Mouse (Mus musculus) CH12.LX (cell line): Measurements from ENCODE around the gene Fhl5. TPM values are rescaled to one million over a fixed set of nuclear protein-coding genes. Genes with fewer than 3 reads are reported as not detected.

Source experiments
- DNase-seq: peaks from one replicate; pipeline ENCODE4 v3.0.0-alpha.2; 2013; ENCODE audit errors: extremely low read depth
- H3K27ac ChIP-seq: 2 replicates; pipeline ENCODE4 v1.5.1; 2012; ENCODE audit warnings: low read depth, mild to moderate bottlenecking, control low read depth, moderate library complexity; ENCODE audit not compliant: insufficient read depth
- H3K27me3 ChIP-seq: replicated peaks from 2 replicates; pipeline ENCODE3; 2012; ENCODE audit warnings: inconsistent platforms
- H3K36me3 ChIP-seq, 2 experiments: replicated peaks in 1 of 2; 2 replicates each; pipeline versions ENCODE3 to v1.6.1; 2012; ENCODE audit warnings: inconsistent platforms in 1 of 2, low read length in 1 of 2, mild to moderate bottlenecking in 1 of 2, mixed read lengths in 1 of 2, moderate library complexity in 1 of 2; ENCODE audit not compliant: control insufficient read depth in 1 of 2, insufficient read depth in 1 of 2
- H3K4me1 ChIP-seq, 2 experiments: 2 replicates each; pipeline ENCODE4 v1.6.1; 2012; ENCODE audit warnings: inconsistent platforms in 1 of 2, moderate library complexity in 1 of 2; ENCODE audit not compliant: insufficient read depth in 2 of 2, control insufficient read depth in 1 of 2
- H3K4me2 ChIP-seq: 2 replicates; pipeline ENCODE4 v1.6.1; 2012; ENCODE audit warnings: low read depth, mild to moderate bottlenecking, control low read depth; ENCODE audit not compliant: poor library complexity, insufficient read depth, severe bottlenecking
- H3K4me3 ChIP-seq, 3 experiments: fragments of 150-350 bp in 1 of 3; sonication (generic) in 1 of 3; replicated peaks in 1 of 3; 2 replicates each; pipeline versions ENCODE3 to v1.5.1; 2011 to 2012; ENCODE audit warnings: low read depth in 2 of 3, low read length in 2 of 3, mild to moderate bottlenecking in 2 of 3, moderate library complexity in 2 of 3, control low read depth in 1 of 3, improper control_type of control experiment in 1 of 3, inconsistent platforms in 1 of 3, mixed read lengths in 1 of 3; ENCODE audit not compliant: poor library complexity in 1 of 3
- H3K79me2 ChIP-seq: replicated peaks from 2 replicates; pipeline ENCODE4 v1.6.1; 2012; ENCODE audit warnings: mild to moderate bottlenecking, moderate library complexity; ENCODE audit not compliant: control insufficient read depth, poor library complexity, insufficient read depth, severe bottlenecking; ENCODE audit errors: extremely low read depth
- H3K9ac ChIP-seq: 2 replicates; pipeline ENCODE4 v1.6.1; 2012; ENCODE audit warnings: low read depth, mild to moderate bottlenecking, control low read depth, moderate library complexity; ENCODE audit not compliant: insufficient read depth
- H3K9me3 ChIP-seq: replicated peaks from 2 replicates; pipeline ENCODE3; 2012; ENCODE audit warnings: low read length, inconsistent platforms, mixed read lengths
- CTCF ChIP-seq, 2 experiments: IDR thresholded peaks in 1 of 2; conservative IDR thresholded peaks in 1 of 2; 2 replicates each; pipeline ENCODE4 v1.5.1; 2011 to 2012; ENCODE audit warnings: low read depth in 2 of 2, low read length in 2 of 2, improper control_type of control experiment in 1 of 2, inconsistent platforms in 1 of 2, mild to moderate bottlenecking in 1 of 2, moderate library complexity in 1 of 2
- E2F4 ChIP-seq: IDR thresholded peaks from 2 replicates; pipeline ENCODE4 v1.6.1; 2011; ENCODE audit warnings: low read depth, low read length, improper control_type of control experiment; ENCODE audit not compliant: insufficient replicate concordance
- ELF1 ChIP-seq: IDR thresholded peaks from 2 replicates; pipeline ENCODE4 v1.6.1; 2014; ENCODE audit warnings: low read depth, mild to moderate bottlenecking, inconsistent platforms, low read length, improper control_type of control experiment
- GABPA ChIP-seq: IDR thresholded peaks from 2 replicates; pipeline ENCODE4 v1.6.1; 2012; ENCODE audit warnings: low read depth, low read length, improper control_type of control experiment, inconsistent platforms; ENCODE audit not compliant: insufficient replicate concordance
- IRF4 ChIP-seq: IDR thresholded peaks from 2 replicates; pipeline ENCODE4 v1.6.1; 2014; ENCODE audit warnings: low read depth, mild to moderate bottlenecking, inconsistent platforms, low read length, improper control_type of control experiment
- JUN ChIP-seq: IDR thresholded peaks from 2 replicates; pipeline ENCODE4 v1.6.1; 2011; ENCODE audit warnings: low read depth, mild to moderate bottlenecking, low read length, improper control_type of control experiment, moderate library complexity; ENCODE audit not compliant: insufficient read depth
- JUND ChIP-seq: conservative IDR thresholded peaks from 2 replicates; pipeline ENCODE4 v1.6.1; 2011; ENCODE audit warnings: low read depth, low read length, improper control_type of control experiment
- KAT2A ChIP-seq: IDR thresholded peaks from 2 replicates; pipeline ENCODE4 v1.6.1; 2012; ENCODE audit warnings: low read length, improper control_type of control experiment, inconsistent platforms; ENCODE audit not compliant: insufficient replicate concordance
- MAFK ChIP-seq: IDR thresholded peaks from 2 replicates; pipeline ENCODE4 v1.6.1; 2011; ENCODE audit warnings: low read length, improper control_type of control experiment; ENCODE audit not compliant: insufficient replicate concordance
- MAX ChIP-seq: IDR thresholded peaks from 2 replicates; pipeline ENCODE4 v1.6.1; 2011; ENCODE audit warnings: low read length, improper control_type of control experiment
- MAZ ChIP-seq: IDR thresholded peaks from 2 replicates; pipeline ENCODE4 v1.6.1; 2012; ENCODE audit warnings: low read depth, mild to moderate bottlenecking, inconsistent platforms, low read length, improper control_type of control experiment, moderate library complexity
- MEF2A ChIP-seq: IDR thresholded peaks from 2 replicates; pipeline ENCODE4 v1.6.1; 2014; ENCODE audit warnings: low read depth, mild to moderate bottlenecking, inconsistent platforms, low read length, improper control_type of control experiment, borderline replicate concordance
- NRF1 ChIP-seq: IDR thresholded peaks from 2 replicates; pipeline ENCODE4 v1.6.1; 2014; ENCODE audit warnings: low read depth, mild to moderate bottlenecking, inconsistent platforms, low read length, improper control_type of control experiment, moderate library complexity
- POLR2AphosphoS2 ChIP-seq: IDR thresholded peaks from 2 replicates; pipeline ENCODE4 v1.6.1; 2011; ENCODE audit warnings: low read depth, low read length, improper control_type of control experiment
- RAD21 ChIP-seq: IDR thresholded peaks from 2 replicates; pipeline ENCODE4 v1.6.1; 2011; ENCODE audit warnings: low read depth, mild to moderate bottlenecking, low read length, improper control_type of control experiment, moderate library complexity
- RCOR1 ChIP-seq: conservative IDR thresholded peaks from 2 replicates; pipeline ENCODE4 v1.6.1; 2012; ENCODE audit warnings: low read depth, mild to moderate bottlenecking, inconsistent platforms, low read length, improper control_type of control experiment
- SIN3A ChIP-seq: IDR thresholded peaks from 2 replicates; pipeline ENCODE4 v1.6.1; 2012; ENCODE audit warnings: low read length, improper control_type of control experiment, inconsistent platforms
- TBP ChIP-seq: conservative IDR thresholded peaks from 2 replicates; pipeline ENCODE4 v1.6.1; 2011; ENCODE audit warnings: low read depth, low read length, improper control_type of control experiment
- TCF12 ChIP-seq: IDR thresholded peaks from 2 replicates; pipeline ENCODE4 v1.6.1; 2014; ENCODE audit warnings: low read depth, mild to moderate bottlenecking, inconsistent platforms, low read length, improper control_type of control experiment
- UBTF ChIP-seq: IDR thresholded peaks from 2 replicates; pipeline ENCODE4 v1.6.1; 2012; ENCODE audit warnings: low read depth, mild to moderate bottlenecking, inconsistent platforms, low read length, improper control_type of control experiment, moderate library complexity
- ZMIZ1 ChIP-seq: IDR thresholded peaks from 2 replicates; pipeline ENCODE4 v1.6.1; 2012; ENCODE audit warnings: low read depth, mild to moderate bottlenecking, inconsistent platforms, low read length, improper control_type of control experiment
- dilution Hi-C: fragments of 300-500 bp; cut with MboI; formaldehyde crosslinking; loops from 2 replicates; pipeline ENCODE4 v1.14.3; 2020; ENCODE audit warnings: low sequenced_read_pairs; ENCODE audit not compliant: extremely low pct_unique_long_range_greater_than_20kb, extremely low pct_ligation_motif_present
- in situ Hi-C: fragments of 300-500 bp; cut with MboI; formaldehyde crosslinking; loops from 3 replicates; pipeline ENCODE4 v1.14.3; 2019; ENCODE audit warnings: low sequenced_read_pairs, low pct_ligation_motif_present, low pct_unique_long_range_greater_than_20kb, mixed read lengths
- polyA plus RNA-seq: library from polyadenylated mRNA; unstranded; fragments of >175 nt; gene quantifications from 2 replicates; pipeline ENCODE4 v1.2.1, GENCODE M21; 2012; ENCODE audit warnings: low read depth; ENCODE audit not compliant: insufficient read length
- total RNA-seq, 2 experiments: library from RNA; depleted of rRNA; stranded (reverse); fragments of 300-350 nt in 1 of 2; fragments of >200 nt in 1 of 2; gene quantifications; 2 replicates each; pipeline ENCODE4 v1.2.3; 2012 to 2014

Gene Fhl5
- total and polyA plus RNA-seq, 3 experiments: not detected

- Histone ChIP-seq H3K4me3 (peak overlapping the region; percentile 77 to 96 (median 93)), H3K4me1 (peaks cover 3 to 10% of the 10 kb centered on the region in 2 experiments; a peak in 3 of 4 replicates), H3K36me3 (peaks cover 16 to 30% of the 10 kb centered on the region in 2 experiments), H3K79me2 (peaks cover 6% of the 10 kb centered on the region; the same call in 1 of the 2 replicates), H3K9ac (peak overlapping the region; percentile 94), H3K4me2 (peak overlapping the region; percentile 73; the same call in 1 of the 2 replicates), H3K9me3 (peaks cover 2% of the 10 kb centered on the region), H3K27ac (peak overlapping the region; percentile 79), H3K27me3 (no peaks in the 10 kb centered on the region)
- TF ChIP-seq E2F4 (no peak), SIN3A (peak; percentile 18; the same call in 1 of the 2 replicates), UBTF (peak; percentile 71; the same call in 1 of the 2 replicates), CTCF (conservative IDR thresholded peaks at IDR 0.05 in 1 of 2, IDR thresholded peaks at IDR 0.05 in 1 of 2; ENCODE audit: low read depth in 2 of 2, low read length in 2 of 2) (peak in 1 of 2 experiments; percentile 32; a peak in 2 of 4 replicates), ELF1 (no peak)
- dilution Hi-C loops: no loop called here
- in situ Hi-C loops: no loop called here
- peak; percentile 51 for DNase-seq
Measured at GRCm38 (mm10) chr4:25280938-25281670, 38.4 kb upstream of the Fhl5 start.

- no peaks in the 10 kb centered on the region for H3K79me2 ChIP-seq
- H3K4me3 ChIP-seq: no peak overlapping the region
- no peak overlapping the region for H3K27ac ChIP-seq
- peaks cover 49 to 86% of the 10 kb centered on the region in 2 experiments for H3K36me3 ChIP-seq
- H3K9me3 ChIP-seq: peaks cover 2% of the 10 kb centered on the region
- H3K9ac ChIP-seq: no peak overlapping the region
- no peaks in the 10 kb centered on the region for H3K27me3 ChIP-seq
- H3K4me2 ChIP-seq: no peak overlapping the region
- peaks cover 0 to 26% of the 10 kb centered on the region in 2 experiments; a peak in 3 of 4 replicates for H3K4me1 ChIP-seq
- in situ Hi-C loops: no loop called here
- dilution Hi-C loops: no loop called here
- no peak for DNase-seq
- TF ChIP-seq MAZ (no peak), MAFK (peak; percentile 89)
Measured at GRCm38 (mm10) chr4:25272861-25273627, 30.4 kb upstream of the Fhl5 start.

DNA sequence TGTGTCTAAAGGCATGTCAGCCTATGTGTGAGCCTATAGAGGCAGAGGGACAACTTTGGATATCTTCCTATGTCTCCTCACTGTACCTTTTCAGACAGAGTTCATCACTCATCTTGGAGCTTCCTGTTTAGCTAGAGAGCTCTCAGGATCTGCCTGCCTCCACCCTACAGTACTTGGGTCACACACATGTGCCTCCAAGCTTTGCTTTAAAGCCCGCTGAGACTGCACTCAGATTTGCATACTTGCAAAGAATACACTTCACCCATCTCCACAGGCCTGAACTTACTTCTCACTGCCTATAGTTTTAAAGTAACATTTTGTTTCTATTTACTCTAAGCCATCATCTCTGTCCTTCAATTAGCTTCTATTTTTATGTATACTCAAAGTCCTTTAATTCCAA is 29.2 kb upstream of the Fhl5 start:
- Histone ChIP-seq H3K9ac (no peak overlapping the region), H3K79me2 (no peaks in the 10 kb centered on the region), H3K27ac (no peak overlapping the region), H3K4me2 (no peak overlapping the region), H3K9me3 (no peaks in the 10 kb centered on the region), H3K36me3 (peaks cover 50 to 86% of the 10 kb centered on the region in 2 experiments), H3K4me3 (no peak overlapping the region), H3K4me1 (peaks cover 0 to 33% of the 10 kb centered on the region in 2 experiments; a peak in 3 of 4 replicates), H3K27me3 (no peaks in the 10 kb centered on the region)
- in situ Hi-C loops (no loop called here), dilution Hi-C loops (no loop called here)
- peak; percentile 50 for DNase-seq
- TF ChIP-seq GABPA: no peak
- TF ChIP-seq MAZ: no peak
- no peak for TF ChIP-seq RAD21
- TF ChIP-seq RCOR1: no peak
- TF ChIP-seq NRF1: no peak
- no peak for TF ChIP-seq POLR2AphosphoS2
- TF ChIP-seq UBTF: no peak
- no peak for TF ChIP-seq TCF12
- TF ChIP-seq IRF4: no peak
- TF ChIP-seq SIN3A: no peak
- no peak for TF ChIP-seq E2F4
- no peak for TF ChIP-seq KAT2A
- no peak for TF ChIP-seq ZMIZ1
- no peak for TF ChIP-seq TBP
- no peak for TF ChIP-seq JUND
- TF ChIP-seq MAX: no peak
- TF ChIP-seq JUN: no peak
- TF ChIP-seq MEF2A: no peak
